Mouse (Mus musculus) adrenal gland, postnatal 0 days (tissue): ENCODE results near the gene Meiob. TPM values are rescaled to one million over a fixed set of nuclear protein-coding genes. Genes with fewer than 3 reads are reported as not detected.

Experiments used
- polyA plus RNA-seq: library from polyadenylated mRNA; unstranded; fragments of >200 nt; fragmentation: Nextera tagmentation; extraction: Ambion mirVana; gene quantifications from 2 replicates; pipeline ENCODE4 v1.2.1, GENCODE M21; 2015

The Meiob gene
- polyA plus RNA-seq: 1.0 and 1.3 TPM in 2 replicates

GRCm38 (mm10) chr17:24803952-24804951 lies at the start of gene Meiob:
Meiob (plus strand) TSS chr17:24804289.

DNA sequence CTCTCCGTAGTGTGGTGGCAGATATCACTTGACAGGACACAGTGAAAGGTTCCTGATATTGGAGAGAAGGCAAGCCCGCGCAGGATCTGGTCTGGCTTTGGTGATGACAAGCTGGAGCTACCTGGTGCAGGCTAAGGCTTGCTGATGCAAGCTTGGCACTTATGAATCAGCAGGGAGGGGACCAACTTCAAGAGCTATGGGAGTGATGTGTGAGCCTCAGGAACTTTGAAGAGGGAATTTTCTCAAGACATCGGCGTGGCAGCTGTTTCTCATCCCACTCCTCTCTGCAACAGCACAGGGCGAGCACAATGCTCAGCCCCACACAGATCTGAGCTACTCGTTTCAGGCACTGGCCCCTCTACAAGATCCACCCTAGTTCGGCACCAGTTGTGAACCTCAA lies 35.8 kb downstream of the Meiob start, which contains the start of gene Hagh:
TSS of gene Hagh (plus strand) at position 302 of the 400 bp plus-strand sequence.

DNA sequence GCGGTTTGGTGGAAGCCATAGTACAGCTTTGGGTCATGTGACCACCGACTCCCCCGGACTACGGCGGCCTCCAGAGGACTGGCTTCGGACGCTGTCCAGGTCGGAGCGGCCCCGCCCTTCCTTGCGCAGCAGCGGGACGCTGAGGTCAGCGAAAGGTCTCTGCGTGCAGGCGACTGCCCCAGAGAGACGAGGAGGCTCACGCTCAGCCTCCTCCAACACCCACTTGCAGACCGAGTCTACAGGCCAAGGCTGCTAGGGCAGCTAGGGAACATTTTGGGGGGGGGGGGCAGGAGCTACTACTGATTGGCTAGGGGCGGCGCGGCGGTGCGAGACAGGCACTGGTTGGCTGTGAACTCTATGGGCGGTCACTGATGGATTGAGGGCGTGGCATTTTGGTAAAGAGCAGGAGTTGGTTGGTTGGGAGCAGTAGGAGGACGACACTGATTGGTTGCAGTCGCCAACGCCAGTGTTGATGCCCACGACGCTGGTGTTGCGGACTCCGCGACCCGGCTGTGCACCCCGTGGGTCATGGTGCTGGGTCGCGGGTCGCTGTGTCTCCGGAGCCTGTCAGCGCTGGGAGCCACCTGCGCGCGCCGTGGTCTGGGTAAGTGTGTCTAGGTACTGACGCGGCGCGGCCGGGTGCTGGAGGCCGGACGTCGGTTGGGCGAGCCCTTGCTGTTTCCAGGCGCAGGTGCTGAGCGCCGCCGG lies 46.1 kb downstream of the Meiob start, which contains the start of gene Fahd1:
TSS of gene Fahd1 (minus strand) at position 300 of the 708 bp plus-strand sequence.

DNA sequence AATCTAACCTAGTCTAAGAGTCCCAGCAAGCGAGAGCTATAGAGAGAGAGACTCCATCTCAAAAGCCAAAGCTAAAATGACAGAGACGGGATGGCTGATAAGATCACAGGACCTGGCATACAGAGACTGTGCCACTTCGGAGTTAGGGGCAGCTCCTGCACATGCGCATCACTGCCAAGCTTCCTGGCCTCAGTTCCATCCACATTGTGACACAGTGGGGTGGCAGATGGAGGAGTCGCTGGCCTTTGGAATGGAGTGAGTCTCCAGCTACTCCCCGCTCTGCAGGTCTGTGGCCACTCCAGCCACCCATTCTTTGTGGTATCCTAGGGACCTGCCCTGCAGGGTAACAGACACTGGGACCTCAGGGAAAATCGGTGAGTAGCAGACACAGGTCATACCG lies 61.7 kb downstream of the Meiob start, which contains the start of gene Igfals:
TSS of gene Igfals (plus strand) at position 222 of the 400 bp plus-strand sequence.

GRCm38 (mm10) chr17:24886134-24886931 lies 82.2 kb downstream of the Meiob start, which contains the start of the genes Nubp2 and Spsb3:
Nubp2 (minus strand) TSS chr17:24886349.
Spsb3 (plus strand) TSS chr17:24886643.

Other genes starting within 250 kb of the Meiob start
- 20.9 and 23.8 TPM in 2 replicates for gene Tsc2, start 171.7 kb upstream of the Meiob start, polyA plus RNA-seq
- 13.6 and 14.1 TPM in 2 replicates for gene Nthl1, start 171.6 kb upstream of the Meiob start, polyA plus RNA-seq
- gene Slc9a3r2, start 154.0 kb upstream of the Meiob start, polyA plus RNA-seq: 61.7 and 66.2 TPM in 2 replicates
- gene Npw, start 145.8 kb upstream of the Meiob start, polyA plus RNA-seq: not detected in 2 replicates
- 11.8 and 14.9 TPM in 2 replicates for gene Zfp598, start 134.6 kb upstream of the Meiob start, polyA plus RNA-seq
- 14.5 and 51.8 TPM in 2 replicates for gene Syngr3, start 114.3 kb upstream of the Meiob start, polyA plus RNA-seq
- 36.3 and 36.6 TPM in 2 replicates for gene Gfer, start 108.1 kb upstream of the Meiob start, polyA plus RNA-seq
- 1.6 and 2.0 TPM in 2 replicates for gene Noxo1, start 108.1 kb upstream of the Meiob start, polyA plus RNA-seq
- 21.3 and 34.2 TPM in 2 replicates for gene Tbl3, start 96.6 kb upstream of the Meiob start, polyA plus RNA-seq
- gene Rnf151, start 86.2 kb upstream of the Meiob start, polyA plus RNA-seq: not detected in 2 replicates
- gene Rps2, start 86.2 kb upstream of the Meiob start, polyA plus RNA-seq: 872 and 948 TPM in 2 replicates
- 222 and 254 TPM in 2 replicates for gene Ndufb10, start 79.8 kb upstream of the Meiob start, polyA plus RNA-seq
- gene Rpl3l, start 76.5 kb upstream of the Meiob start, polyA plus RNA-seq: 0.46 and 0.58 TPM in 2 replicates
- 47.7 and 55.8 TPM in 2 replicates for gene Msrb1, start 67.6 kb upstream of the Meiob start, polyA plus RNA-seq
- 4.2 and 12.5 TPM in 2 replicates for gene Hs3st6, start 51.3 kb upstream of the Meiob start, polyA plus RNA-seq
- gene Hagh, start 35.9 kb downstream of the Meiob start, polyA plus RNA-seq: 56.0 and 73.6 TPM in 2 replicates
- gene Fahd1, start 46.1 kb downstream of the Meiob start, polyA plus RNA-seq: 19.9 and 26.7 TPM in 2 replicates
- 0.32 and 0.88 TPM in 2 replicates for gene Igfals, start 61.7 kb downstream of the Meiob start, polyA plus RNA-seq
- 47.2 and 66.1 TPM in 2 replicates for gene Nubp2, start 82.1 kb downstream of the Meiob start, polyA plus RNA-seq
- 35.1 and 41.0 TPM in 2 replicates for gene Spsb3, start 82.4 kb downstream of the Meiob start, polyA plus RNA-seq
- 23.7 and 39.5 TPM in 2 replicates for gene Eme2, start 90.8 kb downstream of the Meiob start, polyA plus RNA-seq
- 124 and 213 TPM in 2 replicates for gene Mrps34, start 90.8 kb downstream of the Meiob start, polyA plus RNA-seq
- gene Nme3, start 92.2 kb downstream of the Meiob start, polyA plus RNA-seq: 122 and 135 TPM in 2 replicates
- 22.8 and 25.6 TPM in 2 replicates for gene Mapk8ip3, start 132.7 kb downstream of the Meiob start, polyA plus RNA-seq
- gene Jpt2, start 156.4 kb downstream of the Meiob start, polyA plus RNA-seq: 40.1 and 42.0 TPM in 2 replicates
- gene Cramp1l, start 211.5 kb downstream of the Meiob start, polyA plus RNA-seq: 4.4 and 4.6 TPM in 2 replicates
- gene Ift140, start 211.8 kb downstream of the Meiob start, polyA plus RNA-seq: 9.8 and 14.3 TPM in 2 replicates